Mouse (Mus musculus) heart, postnatal 0 days (tissue): Measurements from ENCODE around the gene Wdfy1.

Experiments used
- CTCF ChIP-seq: IDR thresholded peaks from 2 replicates; pipeline ENCODE4 v1.5.1; 2016; ENCODE audit warnings: antibody characterized with exemption, control low read depth, low read depth
- EP300 ChIP-seq: IDR thresholded peaks from 2 replicates; pipeline ENCODE4 v1.6.1; 2016; ENCODE audit warnings: antibody characterized with exemption, low read depth

DNA sequence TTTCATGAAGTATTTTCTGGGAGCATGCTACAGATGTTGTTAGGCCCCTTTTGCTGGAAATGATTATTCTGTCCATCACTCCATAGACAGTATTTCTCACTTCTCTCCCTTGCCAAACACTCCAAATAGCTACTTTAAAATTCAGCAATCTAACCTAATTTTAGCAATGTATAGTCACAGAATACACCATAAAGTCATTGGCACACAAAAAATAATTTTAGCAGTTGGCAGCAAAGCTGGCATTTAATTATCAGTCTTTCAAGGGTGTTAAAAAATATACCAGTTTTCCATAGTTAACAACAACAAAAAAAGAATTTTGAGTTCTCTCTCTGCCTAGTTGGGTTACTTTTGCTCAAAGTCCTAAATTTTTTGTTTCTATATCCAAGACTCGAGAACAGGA is 118.5 kb downstream of the Wdfy1 start:
- TF ChIP-seq EP300 (no peak), CTCF (no peak)
